Mouse (Mus musculus) embryonic stem cell, embryonic (primary cell): Measurements from ENCODE around the gene Tnr.

Source experiments
- CTCF ChIA-PET, 4 experiments: fragments of 300-600 bp in 2 of 4; fragments of 350-600 bp in 2 of 4; sonication (Branson Sonifier 250); formaldehyde crosslinking; loops; one replicate each; lab custom pipeline; 2022; ENCODE audit warnings: inconsistent platforms in 2 of 4; lab: Charles Lee
- POLR2A ChIA-PET, 4 experiments: fragments of 300-600 bp in 2 of 4; fragments of 350-600 bp in 2 of 4; sonication (Branson Sonifier 250); formaldehyde crosslinking; loops; one replicate each; lab custom pipeline; 2022; ENCODE audit warnings: antibody characterized with exemption in 4 of 4, inconsistent platforms in 1 of 4; lab: Charles Lee

Gene Tnr

GRCm38 (mm10) chr1:159551591-159552442, 28.2 kb downstream of the Tnr start:
- POLR2A ChIA-PET = no interaction called here
- CTCF ChIA-PET = interaction anchor here in 2 of 4 experiments (0.8 to 2.9 kb wide), 3 partner anchors 13 to 14 kb away, joined by 3 to 8 read pairs (median 6); no protein-coding TSS in a partner anchor

- CTCF ChIA-PET = no interaction called here
- POLR2A ChIA-PET = interaction anchor here in 1 of 4 experiments (0.5 kb wide), 1 partner anchor 84 kb away, joined by 3 read pairs; no protein-coding TSS in a partner anchor
Observed at GRCm38 (mm10) chr1:159561616-159562015, 38.0 kb downstream of the Tnr start.

GRCm38 (mm10) chr1:159565129-159565528, 41.6 kb downstream of the Tnr start:
- CTCF ChIA-PET = interaction anchor here in 2 of 4 experiments (0.8 to 1.5 kb wide), 4 partner anchors 13 kb away, joined by 3 to 9 read pairs (median 5); no protein-coding TSS in a partner anchor
- POLR2A ChIA-PET = no interaction called here

GRCm38 (mm10) chr1:159566046-159566445, 42.5 kb downstream of the Tnr start:
- ChIA-PET POLR2A (no interaction called here), CTCF (interaction anchor here in 3 of 4 experiments (0.5 to 1.5 kb wide), 11 partner anchors 9 to 1835 kb away, joined by 3 to 9 read pairs (median 4); no protein-coding TSS in a partner anchor)

- CTCF ChIA-PET = interaction anchor here in 1 of 4 experiments (0.8 kb wide), 1 partner anchor 44 kb away, joined by 3 read pairs; the partner anchor contains the start of gene Tnr
Observed at GRCm38 (mm10) chr1:159567171-159567570, 43.6 kb downstream of the Tnr start.

GRCm38 (mm10) chr1:159570270-159570669, 46.7 kb downstream of the Tnr start:
- CTCF ChIA-PET = no interaction called here
- POLR2A ChIA-PET = no interaction called here

More at GRCm38 (mm10) chr1:159567171-159567570, 43.6 kb downstream of the Tnr start:
- POLR2A ChIA-PET = interaction anchor here in 1 of 4 experiments (1.2 to 1.5 kb wide), 2 partner anchors 12 to 25 kb away, joined by 5 to 7 read pairs; no protein-coding TSS in a partner anchor

- CTCF ChIA-PET = interaction anchor here in 1 of 4 experiments (0.7 kb wide), 1 partner anchor 242 kb away, joined by 3 read pairs; no protein-coding TSS in a partner anchor
- POLR2A ChIA-PET = interaction anchor here in 1 of 4 experiments (0.6 kb wide), 1 partner anchor 85 kb away, joined by 3 read pairs; no protein-coding TSS in a partner anchor
Observed at GRCm38 (mm10) chr1:159570831-159571230, 47.3 kb downstream of the Tnr start.

- CTCF ChIA-PET = no interaction called here
- POLR2A ChIA-PET = no interaction called here
Observed at GRCm38 (mm10) chr1:159571951-159572350, 48.4 kb downstream of the Tnr start.

- ChIA-PET CTCF (no interaction called here), POLR2A (no interaction called here)
Observed at GRCm38 (mm10) chr1:159573116-159573515, 49.5 kb downstream of the Tnr start.

- ChIA-PET CTCF (no interaction called here), POLR2A (no interaction called here)
Observed at GRCm38 (mm10) chr1:159574661-159575060, 51.1 kb downstream of the Tnr start.

- CTCF ChIA-PET = no interaction called here
- POLR2A ChIA-PET = no interaction called here
Observed at GRCm38 (mm10) chr1:159576246-159576645, 52.7 kb downstream of the Tnr start.

GRCm38 (mm10) chr1:159578391-159578790, 54.8 kb downstream of the Tnr start:
- ChIA-PET POLR2A (interaction anchor here in 1 of 4 experiments (0.6 to 1.3 kb wide), 2 partner anchors 11 to 183 kb away, joined by 4 to 5 read pairs; no protein-coding TSS in a partner anchor), CTCF (interaction anchor here in 2 of 4 experiments (1.2 to 2.2 kb wide), 2 partner anchors 12 to 13 kb away, joined by 4 to 9 read pairs; no protein-coding TSS in a partner anchor)

- ChIA-PET POLR2A (interaction anchor here in 1 of 4 experiments (0.6 kb wide), 1 partner anchor 464 kb away, joined by 4 read pairs; no protein-coding TSS in a partner anchor), CTCF (interaction anchor here in 3 of 4 experiments (0.6 to 1.6 kb wide), 3 partner anchors 14 to 1197 kb away, joined by 3 to 4 read pairs (median 4); no protein-coding TSS in a partner anchor)
Observed at GRCm38 (mm10) chr1:159580335-159580921, 56.9 kb downstream of the Tnr start.

- ChIA-PET POLR2A (no interaction called here), CTCF (no interaction called here)
Observed at GRCm38 (mm10) chr1:159583877-159584276, 60.3 kb downstream of the Tnr start.

- ChIA-PET POLR2A (no interaction called here), CTCF (interaction anchor here in 1 of 4 experiments (0.6 kb wide), 1 partner anchor 473 kb away, joined by 3 read pairs; no protein-coding TSS in a partner anchor)
Observed at GRCm38 (mm10) chr1:159588741-159589140, 65.2 kb downstream of the Tnr start.

- ChIA-PET POLR2A (interaction anchor here in 1 of 4 experiments (1.2 kb wide), 1 partner anchor 11 kb away, joined by 3 read pairs; no protein-coding TSS in a partner anchor), CTCF (interaction anchor here in 1 of 4 experiments (0.5 kb wide), 1 partner anchor 141 kb away, joined by 3 read pairs; no protein-coding TSS in a partner anchor)
Observed at GRCm38 (mm10) chr1:159594099-159595058, 70.8 kb downstream of the Tnr start.

GRCm38 (mm10) chr1:159595729-159596128, 72.2 kb downstream of the Tnr start:
- CTCF ChIA-PET = no interaction called here
- POLR2A ChIA-PET = no interaction called here

- POLR2A ChIA-PET = no interaction called here
- CTCF ChIA-PET = no interaction called here
Observed at GRCm38 (mm10) chr1:159596640-159597039, 73.1 kb downstream of the Tnr start.
